Mouse (Mus musculus) erythroid progenitor cell, adult 5-6 weeks (primary cell): Measurements from ENCODE around the gene Ankrd33b. TPM values are rescaled to one million over a fixed set of nuclear protein-coding genes. Genes with fewer than 3 reads are reported as not detected.

ENCODE experiments used
- ATAC-seq: replicated peaks from 2 replicates; pipeline ENCODE4 v1.8.0; 2016; ENCODE audit warnings: moderate number of reproducible peaks, mild to moderate bottlenecking, moderate TSS enrichment, inconsistent platforms; ENCODE audit not compliant: poor library complexity, low FRiP score, severe bottlenecking
- total RNA-seq, 2 experiments: library from RNA; stranded (forward) in 1 of 2; stranded (reverse) in 1 of 2; fragments of 150-400 nt in 1 of 2; fragments of 186-747, 209-891 nt in 1 of 2; gene quantifications; 2 replicates each; pipeline versions ENCODE4 v1.2.3 to v1.2.4; 2015 to 2017; ENCODE audit warnings: low replicate concordance in 2 of 2

The Ankrd33b gene
- total RNA-seq, 2 experiments from 2014 or later: under 0.01 to 0.84 TPM

DNA sequence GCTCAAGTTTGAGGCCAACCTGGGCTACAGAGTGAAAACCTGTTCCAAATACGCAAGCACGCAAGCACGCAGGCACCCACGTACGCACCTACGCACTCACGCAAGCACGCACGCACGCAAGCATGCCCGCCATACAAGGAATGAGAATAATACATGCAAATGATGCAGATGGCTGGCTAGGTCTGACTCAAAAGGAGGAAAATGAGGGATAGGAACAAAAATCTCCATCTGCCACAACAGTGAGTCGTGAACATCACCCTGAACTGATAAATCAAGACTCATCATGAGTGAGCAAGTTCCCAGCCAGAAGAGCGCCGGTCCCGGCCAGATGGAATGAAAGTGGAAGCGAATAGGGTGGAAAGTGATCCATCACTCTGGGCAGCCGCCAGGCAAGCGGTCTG, 22.7 kb downstream of the Ankrd33b start:
- no peak for ATAC-seq

DNA sequence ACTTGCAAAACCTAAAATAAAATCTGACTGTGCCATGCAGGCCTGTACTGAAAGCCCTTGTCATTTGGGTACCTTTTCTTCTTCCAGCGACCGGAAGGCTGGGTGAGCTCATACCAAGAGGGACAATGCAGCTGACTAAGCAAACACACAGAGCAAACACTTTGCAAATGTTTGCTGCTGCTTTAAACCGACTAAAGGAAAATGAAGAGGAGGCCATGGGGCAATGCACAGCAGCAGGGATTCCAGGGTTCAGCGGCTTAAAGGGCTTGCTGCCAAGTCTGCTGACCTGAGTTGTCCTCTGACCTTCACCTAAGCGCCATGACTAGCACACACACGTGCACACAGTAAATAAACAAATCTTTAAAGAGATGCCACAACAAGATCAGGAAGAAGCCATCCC, 23.9 kb downstream of the Ankrd33b start:
- ATAC-seq: no peak

DNA sequence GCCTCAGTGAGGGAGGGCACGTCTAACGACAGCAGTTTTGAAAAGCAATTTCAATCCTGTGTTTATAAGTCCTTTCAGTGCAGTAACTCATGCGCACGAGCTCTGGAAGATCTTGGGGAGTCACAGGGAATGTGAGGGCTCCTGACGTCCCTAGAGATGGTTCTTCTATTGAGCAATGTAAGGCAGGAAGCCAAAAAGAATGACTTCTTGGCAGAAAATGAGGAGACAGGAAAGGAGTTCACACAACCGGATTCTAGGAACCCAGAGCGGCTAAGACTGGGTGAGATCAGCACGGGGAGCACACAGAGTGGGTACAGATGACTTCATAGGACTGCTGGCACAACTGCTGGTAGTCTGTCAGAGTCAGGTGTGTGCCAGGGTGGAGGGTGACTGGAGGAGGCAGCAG, 25.0 kb downstream of the Ankrd33b start:
- ATAC-seq: no peak

DNA sequence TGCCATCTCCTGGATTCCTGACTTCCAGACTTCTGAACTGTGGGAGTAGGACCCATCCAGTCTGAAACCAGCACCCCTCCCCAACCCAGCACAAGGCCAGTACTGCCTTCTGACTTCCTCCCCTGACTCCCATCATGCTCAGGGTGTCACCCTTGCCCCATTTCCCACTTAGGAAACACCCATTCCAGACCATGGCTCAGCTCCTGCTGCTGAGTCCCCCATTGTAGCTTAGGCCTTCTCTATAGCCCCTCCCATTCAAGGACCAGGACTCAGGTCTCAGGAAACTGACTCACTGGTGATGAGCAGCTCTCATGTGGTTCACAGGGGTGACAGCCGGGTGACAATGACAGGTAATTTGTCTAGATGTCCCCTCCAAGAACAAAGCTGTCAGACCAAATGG, 25.5 kb downstream of the Ankrd33b start:
- ATAC-seq: no peak

DNA sequence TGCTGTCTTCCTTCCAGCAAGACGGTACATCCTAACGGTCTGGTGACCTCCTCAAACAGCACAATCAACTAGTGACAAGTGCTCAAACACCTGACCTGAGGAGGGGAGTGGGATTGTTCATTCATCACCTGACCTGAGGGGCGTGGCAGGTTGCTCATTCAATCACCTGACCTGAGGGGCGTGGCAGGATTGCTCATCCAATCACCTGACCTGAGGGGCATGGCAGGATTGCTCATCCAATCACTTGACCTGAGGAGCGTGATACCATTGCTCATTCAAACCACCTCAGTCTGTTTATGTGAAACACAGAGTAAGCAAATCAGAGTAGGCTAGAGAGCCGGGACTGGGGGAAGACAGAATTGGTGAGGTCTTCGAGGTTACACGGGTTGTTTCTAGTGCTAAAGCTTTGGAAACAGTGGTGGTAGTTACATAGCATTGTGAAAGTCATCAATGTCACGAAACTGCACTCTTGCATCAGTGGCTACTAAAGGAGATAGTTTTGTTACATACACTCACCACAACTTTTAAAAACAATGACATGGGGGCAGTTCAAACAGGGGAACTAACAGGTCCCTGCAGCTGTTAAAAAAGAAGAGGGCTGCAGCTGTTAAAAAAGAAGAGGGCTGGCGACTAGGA, 28.8 kb downstream of the Ankrd33b start:
- ATAC-seq: no peak

DNA sequence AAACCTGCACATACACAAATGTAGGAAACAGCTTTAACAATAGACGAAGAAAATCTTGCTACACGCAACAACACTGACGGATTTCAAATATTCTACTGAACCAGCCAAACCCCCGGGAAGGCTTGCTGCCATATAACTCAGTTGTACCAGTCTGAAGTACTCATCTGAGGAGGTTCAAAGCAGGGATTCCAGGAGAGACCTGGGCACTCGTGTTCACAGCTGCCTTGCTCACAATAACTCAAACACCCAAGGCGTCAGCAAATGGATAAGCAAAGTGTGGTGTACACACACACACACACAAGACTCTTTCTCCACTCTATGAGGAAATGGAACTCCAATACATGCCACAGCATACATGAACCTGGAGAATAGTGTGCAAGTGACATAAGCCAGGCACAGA, 29.5 kb downstream of the Ankrd33b start:
- no peak for ATAC-seq

DNA sequence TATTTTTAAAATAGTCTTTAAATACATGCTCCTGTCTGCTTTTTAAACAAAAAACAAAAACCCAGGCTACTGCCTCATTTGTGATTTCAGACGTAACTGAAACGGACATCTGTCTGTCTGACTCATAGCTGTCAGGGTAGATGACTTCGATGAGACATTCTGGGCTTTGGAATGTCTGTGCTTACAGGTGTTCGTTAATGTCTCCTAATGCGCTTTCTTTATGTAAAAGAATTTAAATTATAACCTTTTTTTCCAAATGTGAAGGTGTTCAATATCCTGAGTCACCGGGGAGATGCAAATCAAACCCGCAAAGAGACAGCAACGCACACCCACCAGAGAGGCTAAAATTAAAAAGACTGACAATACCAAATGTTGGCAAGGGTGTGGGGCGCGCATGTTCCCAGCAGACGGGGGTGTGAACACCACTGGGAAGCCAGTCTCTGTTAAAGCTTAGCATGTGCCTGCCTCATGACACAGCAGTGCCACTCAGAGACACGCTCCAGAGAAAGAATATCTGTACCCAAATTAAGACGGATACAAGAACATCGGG, 30.3 kb downstream of the Ankrd33b start:
- ATAC-seq: no peak

DNA sequence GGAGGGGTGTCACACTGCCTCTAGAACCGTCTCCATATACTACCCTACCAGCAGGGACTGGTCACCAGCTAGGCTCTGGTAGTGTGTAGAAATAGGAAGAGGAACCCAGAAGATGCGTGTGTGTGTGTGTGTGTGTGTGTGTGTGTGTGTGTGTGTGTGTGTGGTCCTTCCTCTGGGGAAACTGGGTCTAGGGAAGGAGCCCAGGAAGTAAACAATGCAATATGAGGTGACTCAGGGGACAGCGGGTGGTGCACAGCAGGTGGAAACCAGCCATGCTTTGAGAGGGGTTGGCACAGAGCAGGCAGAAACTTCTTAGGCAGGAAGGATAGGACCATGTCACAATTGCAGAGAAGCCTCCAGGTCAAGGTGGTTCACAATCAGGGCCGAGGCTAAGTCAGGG, 30.8 kb downstream of the Ankrd33b start:
- no peak for ATAC-seq

DNA sequence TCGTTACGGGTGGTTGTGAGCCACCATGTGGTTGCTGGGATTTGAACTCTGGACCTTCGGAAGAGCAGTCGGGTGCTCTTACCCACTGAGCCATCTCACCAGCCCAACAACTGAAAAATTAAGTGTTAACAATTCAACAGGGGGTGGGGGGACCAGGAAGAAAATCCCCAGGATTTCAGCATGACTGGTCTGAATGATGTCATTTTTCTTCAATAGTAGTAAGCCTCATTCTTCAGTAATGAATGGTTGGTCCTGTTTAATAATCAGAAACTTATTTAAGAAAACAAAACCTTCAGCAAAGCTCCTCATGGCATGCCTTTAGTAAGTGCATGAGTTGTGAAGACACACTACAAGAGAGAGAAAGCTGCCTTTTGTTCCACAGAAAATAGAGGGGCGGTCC, 32.7 kb downstream of the Ankrd33b start:
- ATAC-seq: no peak

DNA sequence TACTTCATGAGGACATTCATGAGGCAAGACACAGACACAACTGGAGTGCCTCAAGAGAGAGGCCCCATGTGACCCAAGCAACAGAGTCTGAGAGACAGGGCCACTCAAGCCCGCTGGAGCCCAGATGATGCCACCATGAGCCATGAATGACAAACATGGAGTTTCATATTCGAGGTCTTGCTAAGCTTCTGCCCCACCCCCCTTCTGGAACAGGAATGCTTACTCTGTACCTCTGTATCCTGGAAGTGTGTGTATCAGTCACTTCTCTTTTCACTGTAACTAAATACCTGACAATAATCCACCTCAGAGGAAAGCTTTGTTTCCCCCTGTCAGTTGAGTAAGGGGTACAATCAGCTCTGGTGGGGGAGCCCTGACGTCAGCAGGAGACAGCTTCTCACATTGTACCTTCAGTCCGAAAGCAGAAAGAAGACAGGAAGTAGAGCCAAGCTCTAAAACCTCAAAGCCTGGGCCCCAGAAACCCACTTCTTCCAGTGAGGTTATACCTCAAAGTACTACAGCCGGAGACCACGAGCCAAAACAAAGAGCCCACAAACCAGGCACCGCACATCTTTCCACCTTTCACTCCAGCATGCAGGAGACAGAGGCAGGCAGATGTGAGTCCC, 34.9 kb downstream of the Ankrd33b start:
- ATAC-seq: no peak

DNA sequence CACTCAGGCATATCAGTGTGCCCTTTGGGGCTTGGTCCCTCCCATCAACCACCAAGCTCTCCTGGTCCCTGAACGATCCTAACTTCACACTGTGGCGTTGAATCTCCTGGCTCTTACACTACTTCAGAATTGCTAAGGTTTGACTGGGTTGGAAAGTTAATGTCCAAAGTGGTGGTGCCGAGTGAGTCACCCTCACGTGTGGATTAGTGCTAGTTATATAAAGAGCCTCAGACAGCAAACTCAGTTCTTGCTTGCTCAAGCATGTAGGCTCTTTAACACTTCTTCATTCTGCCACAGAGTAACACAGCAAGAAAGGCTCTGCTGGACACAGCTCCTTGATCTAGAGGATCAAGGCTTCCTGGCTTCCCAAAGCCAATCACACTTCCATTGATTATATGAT, 35.8 kb downstream of the Ankrd33b start:
- no peak for ATAC-seq

DNA sequence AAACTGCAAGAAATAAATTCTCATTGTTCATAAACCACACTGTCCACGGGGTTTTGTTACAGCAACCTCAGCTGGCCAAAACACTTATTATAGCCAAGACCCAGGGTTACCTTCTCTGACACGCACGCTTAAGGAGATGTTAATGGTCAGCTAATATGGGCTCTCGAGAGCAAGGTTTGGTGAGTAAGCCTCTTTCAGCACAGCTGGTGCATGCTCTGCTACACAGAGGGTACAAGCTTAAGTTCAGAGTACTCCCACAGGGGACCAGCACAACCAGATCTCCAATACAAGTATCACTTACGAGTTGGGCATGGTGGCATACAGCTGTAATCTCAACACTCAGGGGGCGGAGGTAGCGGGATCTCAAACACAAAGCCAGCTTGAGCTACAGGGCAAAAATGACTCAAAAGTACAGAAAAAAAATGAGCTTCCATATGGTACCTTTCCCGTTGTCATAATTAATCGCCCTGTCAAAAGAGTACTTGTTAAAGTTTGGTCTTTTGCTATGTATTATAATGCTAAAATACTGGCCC, 39.4 kb downstream of the Ankrd33b start:
- ATAC-seq: no peak

DNA sequence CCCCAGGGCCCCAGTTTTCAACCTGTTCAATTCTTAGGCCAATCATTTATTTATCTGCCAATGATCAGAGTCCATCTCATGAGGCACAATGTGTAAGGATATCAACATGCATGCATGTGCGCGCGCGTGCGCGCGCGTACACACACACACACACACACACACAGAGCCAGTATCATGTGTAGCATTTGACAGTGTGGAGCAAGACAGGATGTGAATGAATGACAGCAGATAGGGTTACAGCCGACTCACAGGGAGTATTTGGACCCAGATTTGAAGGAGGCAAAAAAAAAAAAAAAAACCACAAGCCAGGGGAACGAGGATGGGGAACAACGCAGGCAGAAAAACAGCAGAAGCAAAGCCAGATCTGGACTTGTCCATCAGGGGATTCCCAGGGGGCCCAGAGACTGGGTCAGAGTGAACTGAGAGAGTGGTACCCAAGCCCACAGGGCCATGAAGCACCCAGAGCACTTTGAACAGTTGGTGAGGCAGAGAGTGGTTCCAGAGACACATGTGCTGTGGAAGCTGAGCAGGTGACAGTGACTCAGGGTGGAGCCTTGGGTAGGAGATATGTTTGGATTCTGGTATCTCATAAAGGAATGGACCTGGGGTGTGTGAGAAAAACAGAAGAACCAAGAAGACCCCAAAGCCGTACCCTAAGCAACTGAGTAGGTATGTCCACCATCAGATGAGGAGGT, 41.7 kb downstream of the Ankrd33b start:
- ATAC-seq: no peak

DNA sequence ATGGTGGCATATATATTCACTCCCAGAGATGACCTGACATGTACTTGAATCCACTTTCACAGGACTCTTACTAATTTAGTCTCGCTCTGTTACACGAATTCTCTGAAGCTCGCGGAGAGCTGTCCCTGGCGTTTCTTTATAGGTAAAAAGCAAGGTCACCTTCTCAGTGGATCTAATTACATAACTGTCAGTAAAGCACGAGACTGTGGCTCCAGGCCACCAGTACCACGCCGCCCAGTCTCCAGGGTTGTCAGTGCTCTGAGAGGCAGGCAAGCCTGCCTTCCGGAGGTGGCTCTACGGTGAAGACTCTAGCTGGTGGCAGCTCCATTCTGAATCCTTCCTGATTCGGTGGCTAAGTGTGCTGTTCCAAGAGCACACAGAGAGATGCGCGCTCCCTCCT, 43.0 kb downstream of the Ankrd33b start:
- no peak for ATAC-seq

DNA sequence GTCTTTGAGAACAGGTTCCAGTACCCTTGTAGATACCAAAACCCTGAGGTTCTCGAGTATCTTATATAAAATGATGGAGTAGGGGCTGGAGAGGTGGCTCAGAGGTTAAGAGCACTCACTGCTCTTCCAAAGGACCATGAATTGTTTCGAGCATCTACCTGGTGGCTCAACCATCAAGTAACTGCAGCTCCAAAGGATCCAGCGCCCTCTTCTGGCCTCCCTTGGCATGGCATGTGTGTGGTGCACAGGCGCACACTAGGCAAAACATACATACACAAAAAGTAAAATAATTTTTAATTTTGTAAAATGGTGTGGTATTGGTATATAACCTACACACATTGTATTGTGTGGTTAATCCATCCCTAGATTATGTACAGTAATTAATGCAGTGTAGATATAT, 43.8 kb downstream of the Ankrd33b start:
- ATAC-seq: no peak

DNA sequence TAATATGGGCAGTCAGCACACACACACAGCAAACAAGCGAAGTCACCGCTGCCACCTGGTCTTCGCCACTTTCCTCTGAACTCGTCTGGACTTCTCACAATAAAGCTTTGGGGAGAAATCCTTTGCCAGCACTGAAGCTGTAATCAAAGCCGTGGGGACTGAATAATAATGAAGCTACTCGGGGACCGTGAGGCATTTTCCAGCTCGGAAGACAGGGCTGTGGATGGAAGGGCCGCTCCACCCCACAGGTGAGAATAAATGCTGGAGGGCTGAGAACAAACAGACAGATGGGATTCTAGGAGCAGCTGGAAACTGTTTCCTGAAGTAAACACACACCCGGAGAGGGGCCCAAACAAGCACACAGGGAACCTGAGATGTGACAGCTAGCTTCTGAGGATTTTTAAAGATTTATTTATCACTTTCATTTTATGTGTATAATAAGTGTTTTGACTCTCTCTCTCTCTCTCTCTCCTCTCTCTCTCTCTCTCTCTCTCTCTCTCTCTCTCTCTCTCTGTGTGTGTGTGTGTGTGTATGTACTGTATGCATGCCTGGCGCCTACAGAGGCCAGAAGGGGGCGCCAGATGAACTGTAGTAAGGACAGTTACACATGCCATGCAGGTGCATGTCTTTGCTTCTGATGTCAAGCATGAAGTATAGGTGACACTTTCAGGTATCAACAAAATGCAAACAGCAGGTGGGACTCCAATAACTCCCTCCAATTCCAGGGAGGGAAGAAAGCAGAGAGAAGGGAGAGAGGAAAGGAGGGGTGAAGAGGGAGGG, 46.7 kb downstream of the Ankrd33b start:
- ATAC-seq: no peak

DNA sequence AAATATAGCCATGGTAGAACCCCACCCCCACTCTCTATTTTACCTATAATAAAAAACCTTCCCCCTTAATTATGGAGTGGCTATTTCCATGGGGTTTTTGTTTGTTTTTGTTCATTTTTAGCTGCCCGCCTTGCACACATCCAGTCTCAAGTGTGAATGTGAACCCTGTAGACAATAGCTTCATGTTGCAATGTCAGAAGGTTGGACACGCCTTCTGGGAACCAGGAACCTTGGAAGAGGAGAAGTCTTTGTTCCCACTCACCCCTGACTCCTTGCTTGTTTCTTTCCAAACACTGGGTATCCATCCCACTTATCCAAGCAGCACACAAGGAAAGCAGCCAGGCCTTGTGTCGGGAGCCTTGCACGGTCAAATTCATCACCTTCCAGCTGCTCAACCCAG, 48.5 kb downstream of the Ankrd33b start:
- no peak for ATAC-seq

DNA sequence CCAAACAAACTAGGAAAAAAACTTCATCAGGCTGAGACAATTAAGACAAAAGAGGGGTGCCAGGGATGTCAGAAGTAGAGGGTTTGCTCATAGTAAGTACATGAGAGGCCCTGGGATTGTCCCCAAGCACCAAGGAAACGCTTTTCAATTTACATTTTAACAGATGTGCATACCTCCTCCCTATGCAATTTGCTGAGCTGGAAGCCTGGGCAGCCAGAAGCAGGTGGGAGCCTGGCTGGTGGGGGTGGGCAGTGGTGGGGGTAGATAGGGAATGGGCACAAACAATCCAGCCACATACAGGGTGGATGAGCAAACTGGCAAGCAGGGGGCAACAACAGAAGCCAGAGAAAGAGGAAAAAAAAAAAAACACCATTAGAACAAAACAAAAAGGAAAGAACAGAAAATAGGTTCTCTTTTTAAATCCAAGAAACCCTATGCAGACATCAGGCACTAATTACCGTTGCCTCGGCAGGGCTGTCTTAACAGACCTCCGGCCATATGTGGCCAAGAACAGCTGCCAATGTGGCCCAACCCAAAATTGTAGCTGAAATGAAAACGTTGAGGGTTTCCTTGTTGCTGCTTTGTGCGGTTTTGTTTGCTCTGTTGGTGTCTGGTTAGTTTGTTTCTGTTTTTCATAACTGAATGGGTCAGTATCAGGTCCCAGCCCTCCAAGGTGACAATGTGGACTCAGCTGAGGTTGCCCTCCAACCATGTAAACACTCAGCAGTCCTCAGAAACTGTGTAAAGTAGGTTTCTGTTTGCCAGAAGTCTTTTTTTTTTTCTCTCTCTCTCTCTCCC, 49.2 kb downstream of the Ankrd33b start:
- no peak for ATAC-seq

DNA sequence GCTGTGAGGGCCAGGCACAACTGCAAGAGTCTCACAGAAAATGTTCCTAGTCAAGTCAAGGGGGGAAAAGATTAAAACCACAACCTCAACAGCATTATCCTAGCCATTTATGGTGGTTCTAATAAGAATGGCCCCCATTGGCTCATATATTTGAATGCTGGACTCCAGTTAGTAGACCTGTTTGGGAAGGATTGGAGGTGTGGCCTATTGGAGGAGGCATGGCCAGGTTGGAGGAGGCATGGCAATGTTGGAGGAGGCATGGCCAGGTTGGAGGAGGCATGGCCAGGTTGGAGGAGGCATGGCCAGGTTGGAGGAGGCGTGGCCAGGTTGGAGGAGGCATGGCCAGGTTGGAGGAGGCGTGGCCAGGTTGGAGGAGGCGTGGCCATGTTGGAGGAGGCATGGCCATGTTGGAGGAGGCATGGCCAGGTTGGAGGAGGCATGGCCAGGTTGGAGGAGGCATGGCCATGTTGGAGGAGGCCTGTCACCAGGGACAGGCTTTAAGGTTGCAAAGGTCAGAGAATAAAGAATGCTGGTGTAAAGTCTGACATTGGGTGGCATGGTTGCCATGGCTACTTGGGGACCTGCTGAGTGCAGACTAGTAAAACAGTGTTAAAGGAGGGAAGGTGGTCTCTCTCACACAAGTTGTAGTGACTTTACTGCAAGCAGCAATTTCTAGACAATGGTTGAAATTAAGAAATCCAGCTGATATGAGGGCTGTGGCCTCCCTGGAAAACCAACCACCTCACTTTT, 50.3 kb downstream of the Ankrd33b start:
- no peak for ATAC-seq
